Mouse (Mus musculus): ENCODE results near the gene Bzw2.

DNA sequence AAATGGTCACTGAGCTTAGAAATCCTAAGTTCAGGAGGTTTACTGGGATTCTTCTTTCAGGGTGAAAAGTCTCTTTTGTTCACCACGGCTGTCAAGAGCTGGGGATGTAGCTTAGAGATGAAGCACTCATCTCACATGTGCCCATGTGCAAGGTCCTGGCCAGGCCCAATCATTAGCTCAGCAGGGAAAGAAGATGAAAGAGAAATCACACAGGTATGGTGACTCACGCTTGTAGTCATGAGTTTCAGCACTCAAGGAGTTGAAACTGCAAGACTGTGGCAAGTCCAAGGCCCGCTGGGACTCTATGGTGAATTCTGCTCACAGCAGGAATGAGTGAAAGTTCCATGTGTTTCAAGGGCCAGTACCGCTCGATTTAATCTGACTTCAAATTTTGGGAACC, 23.8 kb downstream of the Bzw2 start:
- no peak for TF ChIP-seq POLR2A (IDR thresholded peaks at IDR 0.05; ENCODE audit: borderline replicate concordance, extremely low read depth, insufficient read depth, insufficient read length, poor library complexity, severe bottlenecking)
- no peak for TF ChIP-seq CTCF (IDR thresholded peaks at IDR 0.05; ENCODE audit: borderline replicate concordance, extremely low read depth, insufficient read depth, insufficient read length)
